Mouse (Mus musculus) lung, adult 2 months (tissue): Measurements from ENCODE around the gene Mapk1ip1.

Experiments used
- CTCF ChIP-seq: fragments of 200-500 bp; IDR thresholded peaks from 2 replicates; pipeline ENCODE4 v1.5.1; 2011; ENCODE audit warnings: mild to moderate bottlenecking, low read length, control low read depth; ENCODE audit not compliant: insufficient read depth
- POLR2A ChIP-seq: fragments of 200-500 bp; IDR thresholded peaks from 2 replicates; pipeline ENCODE4 v1.6.1; 2011; ENCODE audit warnings: low read depth, mild to moderate bottlenecking, control low read depth, low read length, borderline replicate concordance; ENCODE audit errors: extremely low read depth

DNA sequence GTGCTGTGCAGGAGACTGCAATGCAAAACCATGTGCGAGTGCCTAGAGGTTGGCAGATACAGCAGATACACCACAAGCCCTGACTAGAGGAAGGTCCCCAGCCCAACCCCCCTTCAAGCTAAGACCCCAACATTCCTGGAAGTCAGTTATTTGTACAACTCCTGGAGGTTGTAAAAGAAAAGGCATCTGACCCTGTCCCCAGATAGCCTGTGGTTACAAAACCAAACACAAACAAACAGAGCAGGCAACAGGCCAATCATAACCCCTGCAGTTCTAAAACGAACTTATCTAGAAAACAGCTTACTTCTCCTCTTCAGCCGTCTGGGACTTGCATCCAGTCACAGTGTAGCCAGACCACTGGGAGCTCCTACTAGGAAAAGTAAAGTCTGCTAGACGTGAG is 42.7 kb downstream of the Mapk1ip1 start:
- TF ChIP-seq POLR2A (no peak), CTCF (no peak)
